Mouse (Mus musculus) cerebellum, adult 2 months (tissue): ENCODE measurements around the gene Copg2.

ENCODE experiments used
- CTCF ChIP-seq: fragments of 200-500 bp; IDR thresholded peaks from 2 replicates; pipeline ENCODE4 v1.5.1; 2011; ENCODE audit warnings: low read depth, mild to moderate bottlenecking, control low read depth, low read length, moderate library complexity, borderline replicate concordance; ENCODE audit not compliant: insufficient read depth
- POLR2A ChIP-seq: fragments of 200-500 bp; IDR thresholded peaks from 2 replicates; pipeline ENCODE4 v1.6.1; 2011; ENCODE audit warnings: low read length, control low read depth, borderline replicate concordance; ENCODE audit not compliant: insufficient read depth

GRCm38 (mm10) chr6:30702881-30703280 lies 193.7 kb downstream of the Copg2 start:
- TF ChIP-seq CTCF (no peak), POLR2A (no peak)
